In genomic region chr1:183679949-183680348, GRCm38 (mm10) we compare ENCODE assay signal across 7 mouse cellular contexts.
DNase-seq lines count a peak whose midpoint lies in the region.

No protein-coding gene starts in this region.

- intact Hi-C loops in heart, postnatal 36 days (cut with DNase I), result no loop called here

- DNase-seq in retina, postnatal 1 day, result peak; percentile 50
- no peak for DNase-seq in retina, embryonic 14.5 days (ENCODE audit: low spot score)
- peak; percentile 42 for DNase-seq in gastrocnemius, adult 18-20 months (ENCODE audit: low spot score)
- DNase-seq in heart, postnatal 36 days, result peak; percentile 45 to 59
- DNase-seq in ovary, postnatal 14 days (ENCODE audit: low spot score), result peak; percentile 12
- no peak for DNase-seq in spleen, adult 18-20 months
- DNase-seq in natural killer cell, adult 2 months (ENCODE audit: low spot score in 2 of 2), result no peak

Comparison
In these comparisons a context has a peak if more than half of its experiments do, and no peak if none do; other contexts are left out.
1. DNase-seq: peak in retina, postnatal 1 day (single experiment), gastrocnemius, adult 18-20 months (single experiment), heart, postnatal 36 days (2 of 2) and ovary, postnatal 14 days (single experiment); none in retina, embryonic 14.5 days (single experiment), spleen, adult 18-20 months (0 of 2) and natural killer cell, adult 2 months (0 of 2).